Mouse (Mus musculus) embryo, embryonic 10 days (tissue): ENCODE measurements around the gene Snx20.

Source experiments
- DNase-seq: peaks from one replicate; pipeline ENCODE4 v3.0.0-alpha.2; 2015; ENCODE audit warnings: low spot score

Snx20 gene

GRCm38 (mm10) chr8:88642734-88643564 is 7.0 kb upstream of the Snx20 start:
- DNase-seq, result no peak

GRCm38 (mm10) chr8:88638908-88639307 is 3.0 kb upstream of the Snx20 start:
- no peak for DNase-seq

GRCm38 (mm10) chr8:88637092-88638000 is 1.4 kb upstream of the Snx20 start:
- DNase-seq, result no peak

- no peak for DNase-seq
Measured at GRCm38 (mm10) chr8:88633343-88633765, 2.6 kb downstream of the Snx20 start.

GRCm38 (mm10) chr8:88631081-88631480 is 4.8 kb downstream of the Snx20 start:
- DNase-seq, result no peak

GRCm38 (mm10) chr8:88630225-88630624 is 5.7 kb downstream of the Snx20 start:
- DNase-seq, result no peak

- DNase-seq, result peak; percentile 22
Measured at GRCm38 (mm10) chr8:88628001-88628774, 7.7 kb downstream of the Snx20 start.

- peak; percentile 91 for DNase-seq
Measured at GRCm38 (mm10) chr8:88627265-88627991, 8.5 kb downstream of the Snx20 start.

- DNase-seq, result no peak
Measured at GRCm38 (mm10) chr8:88626940-88627264, 9.0 kb downstream of the Snx20 start.

GRCm38 (mm10) chr8:88626433-88626832 is 9.5 kb downstream of the Snx20 start:
- no peak for DNase-seq

GRCm38 (mm10) chr8:88624276-88624675 is 11.7 kb downstream of the Snx20 start:
- no peak for DNase-seq

GRCm38 (mm10) chr8:88623351-88623750 is 12.6 kb downstream of the Snx20 start:
- no peak for DNase-seq

GRCm38 (mm10) chr8:88621408-88621807 is 14.5 kb downstream of the Snx20 start:
- peak; percentile 87 for DNase-seq

GRCm38 (mm10) chr8:88620931-88621330 is 15.0 kb downstream of the Snx20 start:
- no peak for DNase-seq

GRCm38 (mm10) chr8:88619513-88619912 is 16.4 kb downstream of the Snx20 start:
- DNase-seq, result no peak

GRCm38 (mm10) chr8:88618612-88619011 is 17.3 kb downstream of the Snx20 start:
- DNase-seq, result no peak

GRCm38 (mm10) chr8:88614981-88615380 is 20.9 kb downstream of the Snx20 start:
- DNase-seq, result no peak

- no peak for DNase-seq
Measured at GRCm38 (mm10) chr8:88610271-88610670, 25.7 kb downstream of the Snx20 start.

- no peak for DNase-seq
Measured at GRCm38 (mm10) chr8:88609036-88609435, 26.9 kb downstream of the Snx20 start.

- DNase-seq, result peak; percentile 41
Measured at GRCm38 (mm10) chr8:88605361-88606040, 30.4 kb downstream of the Snx20 start.
